Mouse (Mus musculus) heart, adult 2 months (tissue): ENCODE results near the gene Jsrp1. TPM values are rescaled to one million over a fixed set of nuclear protein-coding genes. Genes with fewer than 3 reads are reported as not detected.
A peak's percentile ranks its signal among the peaks of the same experiment; 100 is the strongest.

Source experiments
- DNase-seq, 2 experiments: peaks; one replicate each; pipeline ENCODE4 v3.0.0; 2021
- H3K27ac ChIP-seq: fragments of 200-600 bp; 2 replicates; pipeline ENCODE4 v1.8.1; 2022
- H3K27me3 ChIP-seq: fragments of 200-500 bp; 2 replicates; pipeline ENCODE4 v1.6.1; 2012; ENCODE audit warnings: mild to moderate bottlenecking, low read length, inconsistent platforms, mixed read lengths; ENCODE audit not compliant: control insufficient read depth, insufficient read depth
- H3K36me3 ChIP-seq: fragments of 200-500 bp; 2 replicates; pipeline ENCODE4 v1.6.1; 2012; ENCODE audit warnings: low read length, inconsistent platforms; ENCODE audit not compliant: control insufficient read depth, insufficient read depth
- H3K4me1 ChIP-seq: fragments of 200-500 bp; 2 replicates; pipeline ENCODE4 v1.6.1; 2011; ENCODE audit warnings: low read length; ENCODE audit not compliant: control insufficient read depth, insufficient read depth
- H3K4me3 ChIP-seq: fragments of 200-600 bp; 2 replicates; pipeline ENCODE4 v1.8.1; 2022
- H3K79me2 ChIP-seq: fragments of 200-500 bp; replicated peaks from 2 replicates; pipeline ENCODE4 v1.6.1; 2012; ENCODE audit warnings: mild to moderate bottlenecking, inconsistent platforms, low read length, moderate library complexity, mixed read lengths; ENCODE audit not compliant: control insufficient read depth, insufficient read depth
- H3K9ac ChIP-seq: fragments of 200-500 bp; 2 replicates; pipeline ENCODE4 v1.6.1; 2012; ENCODE audit warnings: low read depth, mild to moderate bottlenecking, control low read depth, inconsistent platforms, low read length, mixed read lengths
- CTCF ChIP-seq: fragments of 200-600 bp; IDR thresholded peaks from 2 replicates; pipeline ENCODE4 v1.8.1; 2022; ENCODE audit warnings: antibody characterized with exemption, mild to moderate bottlenecking, moderate library complexity
- EP300 ChIP-seq: fragments of 200-500 bp; IDR thresholded peaks from 2 replicates; pipeline ENCODE4 v1.6.1; 2011; ENCODE audit warnings: low read depth, low read length, control low read depth; ENCODE audit not compliant: insufficient read depth
- POLR2A ChIP-seq: fragments of 200-500 bp; IDR thresholded peaks from 2 replicates; pipeline ENCODE4 v1.6.1; 2011; ENCODE audit warnings: mild to moderate bottlenecking, low read depth, low read length, control low read depth; ENCODE audit not compliant: insufficient read depth
- WGBS: fragments of 180-500 bp; shearing (Covaris S2); methylation state at CpG from one replicate; pipeline ENCODE4 v1.1.7; 2018; 5-methylcytosine and 5-hydroxymethylcytosine counted together
- intact Hi-C: fragments of 180-260 bp; cut with DNase I; formaldehyde crosslinking; loops from one replicate; pipeline ENCODE4 v1.15.1; 2025
- polyA plus RNA-seq: library from polyadenylated mRNA; depleted of rRNA; stranded (reverse); fragments of >200 nt; gene quantifications from 2 replicates; pipeline ENCODE4 v1.2.3, GENCODE M21; 2012
- total RNA-seq, 2 experiments: library from RNA; stranded (reverse); gene quantifications; 2 replicates each; pipeline ENCODE4 v1.2.3; 2021

The Jsrp1 gene
- total and polyA plus RNA-seq, 3 experiments = 0.21 to 1.1 (median 0.25) TPM

DNA sequence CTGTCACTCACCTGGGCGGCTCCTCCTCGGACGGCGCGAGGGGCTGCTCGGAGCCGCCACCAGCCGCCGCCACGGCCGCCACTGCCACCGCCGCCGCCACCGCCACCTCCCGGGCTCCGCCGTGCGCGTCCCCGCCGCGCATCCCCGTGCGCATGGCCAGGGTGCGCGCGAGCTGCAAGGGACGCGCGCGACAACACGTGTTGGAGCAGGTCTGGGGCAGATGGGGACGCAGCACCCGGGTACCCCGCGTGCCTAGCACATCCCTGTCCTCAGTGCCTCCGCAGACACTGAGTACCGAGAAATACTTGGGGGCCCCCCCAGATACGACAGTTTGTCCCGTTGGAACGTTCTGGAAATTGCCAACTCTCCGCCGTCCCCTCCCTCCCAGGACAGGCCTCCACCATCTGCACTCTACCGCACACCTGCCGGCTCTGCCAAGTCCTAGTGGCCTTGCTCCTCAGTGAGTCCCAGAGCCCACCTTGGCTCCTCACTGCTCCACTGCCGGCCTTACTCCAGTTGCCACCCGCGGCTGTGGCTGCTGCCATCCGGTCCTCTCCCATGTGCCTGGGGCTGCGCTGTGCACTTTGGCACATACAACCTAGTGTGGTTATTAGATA lies 30.7 kb upstream of the Jsrp1 start, which contains the start of gene Lingo3:
Lingo3 (minus strand) TSS at position 109 of the 617 bp plus-strand sequence.
- 6% methylated on average over 51 of the region's 51 CpGs for WGBS
- Histone ChIP-seq H3K36me3 (no peaks in the 10 kb centered on the region), H3K79me2 (no peaks in the 10 kb centered on the region), H3K4me3 (peak within 1 kb of the TSS; percentile 35), H3K4me1 (no peaks in the 10 kb centered on the region; the same call in 1 of the 2 replicates), H3K9ac (peak within 1 kb of the TSS; percentile 42), H3K27me3 (no peaks in the 10 kb centered on the region), H3K27ac (no peak within 1 kb of the TSS; the same call in 1 of the 2 replicates)
- peak in 1 of 2 experiments; percentile 40 for DNase-seq
- no peak for TF ChIP-seq POLR2A
- no peak for TF ChIP-seq EP300
- intact Hi-C loops = no loop called here

DNA sequence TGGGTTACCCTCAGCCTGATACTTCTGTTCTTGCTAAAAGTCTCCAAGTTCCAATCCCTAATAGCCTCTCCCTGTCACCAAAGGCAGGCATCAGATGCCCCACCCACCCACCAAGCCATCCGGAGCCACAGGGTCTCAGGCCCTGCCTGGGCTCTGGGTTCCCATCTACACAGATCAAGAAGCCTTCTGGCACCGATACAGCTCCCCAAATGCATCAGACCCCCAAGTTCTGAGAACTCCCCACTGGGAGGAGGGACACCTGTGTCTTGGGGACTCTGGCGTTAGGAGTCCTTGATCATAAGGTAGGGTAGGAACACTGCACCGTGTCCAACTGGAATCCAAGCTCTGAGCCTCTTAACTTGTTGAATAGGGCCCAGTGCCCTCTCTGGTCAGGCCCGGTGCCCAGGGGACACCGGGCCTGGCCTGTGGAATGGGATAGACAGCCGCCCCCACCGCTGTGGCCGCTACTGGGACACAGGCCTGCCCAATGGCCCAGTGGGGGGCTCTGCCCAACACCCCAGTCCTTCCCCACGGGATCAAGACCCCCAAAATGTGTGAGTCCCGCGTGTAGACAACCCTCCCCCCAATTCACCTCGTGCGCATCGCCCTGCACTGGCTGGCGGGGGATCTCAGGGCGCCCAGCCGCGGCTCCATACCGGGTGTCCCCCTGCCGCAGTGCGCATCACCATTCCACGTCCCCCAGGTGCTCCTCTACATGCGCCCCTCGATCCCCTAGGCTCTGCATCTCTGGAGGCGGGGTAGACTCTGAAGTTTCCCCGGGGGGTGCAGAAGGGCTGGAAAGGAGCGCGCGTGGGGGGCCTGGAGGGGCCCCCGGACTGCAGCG lies 30.0 kb upstream of the Jsrp1 start:
- Histone ChIP-seq H3K79me2 (no peaks in the 10 kb centered on the region), H3K4me3 (peak overlapping the region; percentile 35), H3K9ac (peak overlapping the region; percentile 42), H3K36me3 (no peaks in the 10 kb centered on the region), H3K27ac (no peak overlapping the region), H3K4me1 (no peaks in the 10 kb centered on the region), H3K27me3 (no peaks in the 10 kb centered on the region)
- no peak for TF ChIP-seq CTCF
- no peak for TF ChIP-seq POLR2A
- no peak for TF ChIP-seq EP300
- WGBS = 12% methylated on average over 31 of the region's 32 CpGs
- DNase-seq = no peak
- intact Hi-C loops = no loop called here

DNA sequence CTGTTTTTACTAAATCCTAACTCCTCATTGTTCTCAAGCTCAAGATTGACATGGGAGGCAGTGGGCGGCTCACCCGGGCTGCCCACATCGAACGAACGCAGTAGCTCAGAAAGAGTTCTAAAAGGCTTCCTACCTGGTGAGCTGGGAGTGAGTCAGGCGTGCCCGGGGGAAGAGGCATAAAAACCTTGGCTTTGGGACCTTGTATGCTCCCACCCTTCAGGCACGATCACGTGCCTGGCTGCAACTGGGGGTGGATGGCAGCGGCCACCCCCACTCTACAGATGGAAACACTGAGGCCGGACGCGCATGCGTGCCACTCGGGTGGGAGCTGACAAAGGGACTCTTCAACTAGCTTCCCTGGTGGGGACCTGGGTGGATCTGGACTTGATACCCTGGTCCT lies 29.0 kb upstream of the Jsrp1 start:
- Histone ChIP-seq H3K27ac (no peak overlapping the region), H3K79me2 (no peaks in the 10 kb centered on the region), H3K4me1 (no peaks in the 10 kb centered on the region; the same call in 1 of the 2 replicates), H3K9ac (no peak overlapping the region), H3K36me3 (no peaks in the 10 kb centered on the region), H3K27me3 (no peaks in the 10 kb centered on the region), H3K4me3 (no peak overlapping the region)
- no peak for DNase-seq
- WGBS = 79% methylated on average over 15 of the region's 15 CpGs
- intact Hi-C loops = no loop called here
- TF ChIP-seq CTCF (no peak), EP300 (no peak), POLR2A (no peak)

DNA sequence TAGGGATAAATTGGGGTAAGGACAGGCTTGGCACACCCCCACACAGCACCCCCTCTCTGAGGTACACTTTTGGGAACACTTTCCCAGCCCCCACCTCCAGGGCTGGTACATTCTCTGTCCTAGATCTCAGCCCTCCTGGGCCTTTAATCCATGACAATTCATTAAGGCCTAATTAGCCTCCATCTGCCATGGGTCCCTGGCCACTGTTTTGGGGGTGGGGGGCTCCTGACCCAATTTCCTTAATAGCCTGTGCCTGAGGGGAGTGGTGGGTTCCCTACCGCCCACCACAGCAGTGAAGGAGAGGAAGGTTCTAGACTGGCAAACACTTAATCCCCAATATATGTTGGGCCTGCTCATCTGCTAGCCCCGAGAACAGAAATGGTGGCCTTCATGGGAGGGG lies 28.4 kb upstream of the Jsrp1 start:
- H3K27me3 ChIP-seq = no peaks in the 10 kb centered on the region
- no peaks in the 10 kb centered on the region for H3K79me2 ChIP-seq
- WGBS = 92% methylated on average over 2 of the region's 2 CpGs
- H3K4me1 ChIP-seq = no peaks in the 10 kb centered on the region; the same call in 1 of the 2 replicates
- DNase-seq = no peak
- TF ChIP-seq CTCF = no peak
- TF ChIP-seq POLR2A = no peak
- TF ChIP-seq EP300 = no peak
- no peak overlapping the region for H3K4me3 ChIP-seq
- intact Hi-C loops = no loop called here
- no peak overlapping the region for H3K27ac ChIP-seq
- H3K9ac ChIP-seq = no peak overlapping the region
- no peaks in the 10 kb centered on the region for H3K36me3 ChIP-seq

DNA sequence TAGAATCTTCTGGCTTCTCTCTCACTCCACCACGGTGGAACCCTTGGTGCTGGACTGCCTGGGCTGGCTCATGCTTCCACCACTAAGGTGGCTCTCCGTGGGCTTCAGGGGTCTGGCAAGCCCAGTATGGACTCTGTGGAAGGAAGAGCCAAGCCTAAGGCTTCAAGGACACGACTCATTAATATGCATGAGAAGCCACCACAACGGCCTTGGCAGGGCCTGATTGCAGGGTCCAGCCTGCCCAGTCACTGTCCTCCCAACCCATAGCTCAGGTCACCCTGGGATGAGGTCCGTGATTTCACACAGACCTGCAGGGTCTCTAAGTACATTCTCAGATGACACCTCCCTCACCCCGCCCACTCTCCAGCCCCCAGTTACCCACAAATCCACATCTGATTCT lies 26.6 kb upstream of the Jsrp1 start:
- no peak overlapping the region for H3K4me3 ChIP-seq
- no peak for DNase-seq
- TF ChIP-seq POLR2A = no peak
- TF ChIP-seq CTCF = no peak
- TF ChIP-seq EP300 = no peak
- H3K9ac ChIP-seq = no peak overlapping the region
- H3K27ac ChIP-seq = no peak overlapping the region
- WGBS = 69% methylated on average over 6 of the region's 6 CpGs
- H3K79me2 ChIP-seq = no peaks in the 10 kb centered on the region
- H3K36me3 ChIP-seq = no peaks in the 10 kb centered on the region
- no peaks in the 10 kb centered on the region for H3K27me3 ChIP-seq
- H3K4me1 ChIP-seq = no peaks in the 10 kb centered on the region; the same call in 1 of the 2 replicates
- intact Hi-C loops = no loop called here
